Mouse (Mus musculus) embryo, embryonic 10 days (tissue): ENCODE results near the gene Tle2.

Experiments
- DNase-seq: peaks from one replicate; pipeline ENCODE4 v3.0.0-alpha.2; 2015; ENCODE audit warnings: low spot score

The Tle2 gene

GRCm38 (mm10) chr10:81575208-81575631 lies 859 bp downstream of the Tle2 start:
- DNase-seq = peak; percentile 57

DNA sequence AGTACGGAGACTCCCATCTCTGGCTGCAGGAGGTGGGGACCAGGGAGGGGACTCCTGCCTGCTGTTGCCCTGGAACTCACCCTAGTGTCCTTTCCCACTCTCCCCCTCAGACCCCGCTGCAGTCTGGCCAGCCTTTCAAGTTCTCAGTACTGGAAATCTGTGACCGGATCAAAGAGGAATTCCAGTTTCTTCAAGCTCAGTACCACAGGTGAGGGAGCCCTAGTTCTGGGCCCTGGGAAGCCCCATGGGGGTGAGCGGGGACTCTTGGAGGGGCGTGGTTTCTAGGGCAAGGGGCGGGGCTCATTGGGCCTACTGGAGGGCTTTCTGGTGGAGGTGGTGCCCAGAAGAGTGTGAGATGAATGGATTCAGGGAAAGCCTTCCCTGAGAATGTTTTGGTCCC lies 1.3 kb downstream of the Tle2 start:
- no peak for DNase-seq

DNA sequence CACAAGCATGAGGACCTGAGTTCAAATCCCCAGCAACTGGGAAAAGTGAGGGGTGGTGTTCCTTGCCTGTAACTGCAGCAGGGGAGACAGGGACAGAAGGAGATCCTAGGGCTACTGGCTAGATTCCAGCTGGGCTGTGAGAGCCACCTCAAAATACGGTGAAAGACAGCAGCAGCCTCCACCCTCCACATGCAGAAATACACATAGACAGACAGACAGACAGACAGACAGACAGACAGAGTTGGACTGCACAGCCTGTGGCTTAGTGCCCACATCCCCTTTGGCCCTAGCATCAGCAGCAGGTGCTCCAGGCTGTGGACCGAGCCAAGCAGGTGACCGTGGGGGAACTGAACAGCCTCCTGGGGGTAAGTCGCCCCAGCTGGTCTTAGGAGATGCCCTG lies 5.6 kb downstream of the Tle2 start:
- no peak for DNase-seq

- no peak for DNase-seq
Measured at GRCm38 (mm10) chr10:81580441-81581070, 6.2 kb downstream of the Tle2 start.

GRCm38 (mm10) chr10:81583347-81583746 lies 9.0 kb downstream of the Tle2 start:
- DNase-seq = no peak

GRCm38 (mm10) chr10:81588739-81589138 lies 14.4 kb downstream of the Tle2 start:
- no peak for DNase-seq

- DNase-seq = no peak
Measured at GRCm38 (mm10) chr10:81591846-81592245, 17.5 kb downstream of the Tle2 start.

GRCm38 (mm10) chr10:81592631-81593030 lies 18.3 kb downstream of the Tle2 start:
- no peak for DNase-seq

- no peak for DNase-seq
Measured at GRCm38 (mm10) chr10:81593223-81593622, 18.9 kb downstream of the Tle2 start.

GRCm38 (mm10) chr10:81593935-81594334 lies 19.6 kb downstream of the Tle2 start:
- DNase-seq = no peak

DNA sequence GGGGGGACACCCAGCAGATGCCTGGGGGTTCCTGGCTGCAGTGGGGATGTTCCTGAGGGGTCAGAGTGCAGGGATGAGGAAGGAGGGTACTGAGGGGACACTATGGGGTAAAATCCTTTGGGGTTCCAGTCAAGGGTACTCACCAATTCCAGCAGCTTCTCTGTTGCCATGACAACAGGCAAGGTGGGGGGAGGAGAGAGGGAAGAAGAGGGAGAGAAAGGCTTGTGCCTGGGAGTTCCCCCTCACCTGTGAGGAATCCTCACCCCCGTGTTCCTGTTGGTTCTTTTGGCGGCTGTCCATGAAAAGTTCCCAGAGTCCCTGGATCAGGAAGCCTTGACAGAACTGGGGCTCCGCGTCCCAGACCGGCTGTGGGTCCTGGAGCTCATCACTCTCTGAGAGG lies 21.2 kb downstream of the Tle2 start:
- DNase-seq = no peak

DNA sequence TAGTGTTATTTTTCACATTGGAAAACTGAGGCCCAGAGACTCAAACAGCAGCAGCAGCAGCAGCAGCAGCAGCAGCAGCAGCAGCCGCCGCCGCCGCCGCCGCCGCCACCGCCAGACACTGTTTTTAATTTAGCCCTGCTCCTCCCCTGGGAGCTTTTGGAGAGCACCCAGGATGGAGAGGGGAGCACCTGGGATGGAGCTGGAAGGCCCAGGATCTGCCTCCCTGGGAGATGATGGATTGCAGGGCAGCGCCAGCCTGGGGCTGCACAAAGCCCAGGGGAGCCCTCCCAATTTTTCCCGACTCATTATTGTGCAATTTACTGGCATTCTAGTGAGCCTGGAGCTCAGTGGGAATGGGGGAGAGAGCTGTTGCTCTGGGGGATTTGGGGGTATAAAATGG lies 22.2 kb downstream of the Tle2 start:
- DNase-seq = no peak

GRCm38 (mm10) chr10:81597137-81597950 lies 23.0 kb downstream of the Tle2 start:
- DNase-seq = peak; percentile 59

DNA sequence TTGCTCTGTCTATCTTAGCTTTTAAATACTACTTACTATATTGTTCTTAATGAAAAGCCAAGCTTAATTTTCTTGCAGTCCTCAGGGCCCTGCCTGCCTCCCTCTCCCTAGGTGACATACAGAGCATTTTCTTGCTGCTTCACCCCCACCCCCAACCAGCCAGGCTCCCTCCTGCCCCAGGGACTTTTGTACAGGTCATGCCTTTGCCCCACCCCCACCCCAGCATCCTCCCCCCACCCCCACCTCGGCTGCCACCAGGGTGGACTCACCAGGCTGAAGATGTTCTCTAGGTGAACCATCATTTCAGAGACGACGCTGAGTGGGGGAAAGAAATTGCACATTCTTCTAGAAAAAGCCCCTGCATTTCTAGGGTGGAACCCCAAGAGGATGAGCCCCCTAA lies 24.0 kb downstream of the Tle2 start:
- no peak for DNase-seq

DNA sequence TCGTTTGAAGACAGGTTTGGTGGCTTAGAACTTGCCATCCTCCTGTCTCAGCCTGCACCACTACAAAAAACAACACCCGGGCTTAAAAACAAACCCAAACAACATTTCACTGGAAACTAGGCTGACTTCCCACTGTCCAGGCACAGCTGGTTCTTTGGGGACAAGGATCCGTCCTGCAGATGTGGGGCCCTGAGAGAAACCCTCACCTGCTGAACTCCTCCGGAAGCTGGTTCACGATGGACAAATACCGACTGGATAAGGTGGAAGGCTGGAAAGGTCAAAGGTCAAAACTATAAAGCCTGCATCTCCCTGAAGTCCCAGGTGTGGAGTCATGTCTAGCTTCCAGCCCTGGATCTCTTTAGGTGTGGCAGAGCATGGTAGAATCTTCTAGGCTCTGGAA lies 24.5 kb downstream of the Tle2 start:
- no peak for DNase-seq

DNA sequence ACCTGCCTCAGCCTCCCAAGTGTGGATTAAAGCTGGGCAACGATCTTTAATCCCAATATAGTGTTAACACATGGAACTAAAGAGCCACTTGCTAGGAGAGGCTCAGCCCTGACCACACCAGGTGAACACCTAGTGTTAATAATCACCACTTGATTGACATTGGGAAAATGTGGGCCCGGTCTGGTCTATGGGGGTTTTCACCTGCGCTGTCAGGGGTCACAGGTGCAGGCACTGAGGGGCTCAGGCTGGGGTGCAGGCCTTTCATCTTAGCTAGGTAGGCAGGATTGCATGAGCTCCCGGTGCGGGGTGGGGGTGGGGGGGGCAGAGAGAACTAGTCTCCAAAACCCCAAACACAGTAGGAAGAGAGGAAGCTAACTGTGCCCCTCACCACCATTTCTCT lies 25.3 kb downstream of the Tle2 start:
- DNase-seq = no peak

GRCm38 (mm10) chr10:81600096-81600495 lies 25.7 kb downstream of the Tle2 start:
- no peak for DNase-seq

DNA sequence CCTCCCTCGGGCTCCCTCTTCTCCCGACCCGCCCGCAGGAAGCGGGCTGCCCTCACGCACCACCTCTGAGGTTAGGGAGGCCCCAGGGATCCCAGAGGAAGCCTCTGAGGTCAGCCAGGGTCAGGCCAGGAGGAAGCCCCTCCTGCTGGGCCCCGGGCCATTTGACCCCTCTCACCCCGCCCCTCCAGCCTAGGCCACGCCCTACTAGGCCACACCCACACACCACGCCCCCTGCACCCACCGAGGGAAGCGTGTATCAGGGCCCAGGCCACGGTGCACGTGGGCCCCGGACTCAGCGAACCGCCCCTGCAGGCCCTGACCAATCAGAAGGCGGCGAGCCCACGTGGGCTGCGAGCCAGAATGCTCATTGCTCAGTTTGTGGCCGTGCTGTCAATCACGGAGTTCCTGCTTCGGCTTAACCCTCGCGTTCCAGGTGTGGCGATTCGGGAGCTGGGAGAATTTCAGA lies 26.4 kb downstream of the Tle2 start, which contains the start of gene Tle6:
Gene Tle6, minus strand, starts transcription at position 336 of the 466 bp plus-strand sequence.
- DNase-seq = peak; percentile 100

GRCm38 (mm10) chr10:81601396-81601905 lies 27.1 kb downstream of the Tle2 start:
- no peak for DNase-seq

- peak; percentile 85 for DNase-seq
Measured at GRCm38 (mm10) chr10:81602741-81603151, 28.4 kb downstream of the Tle2 start.

- no peak for DNase-seq
Measured at GRCm38 (mm10) chr10:81604019-81604967, 29.9 kb downstream of the Tle2 start.
